Mouse (Mus musculus): ENCODE results near the gene Olfr1442.

GRCm38 (mm10) chr19:12685231-12685630 lies 15.0 kb downstream of the Olfr1442 start:
- TF ChIP-seq CTCF (IDR thresholded peaks at IDR 0.05) (no peak), EP300 (IDR thresholded peaks at IDR 0.05) (no peak)

Data from lung, postnatal 0 days (tissue).